Mouse (Mus musculus) lung, postnatal 0 days (tissue): ENCODE data around the gene Gins1. TPM values are rescaled to one million over a fixed set of nuclear protein-coding genes. Genes with fewer than 3 reads are reported as not detected.

Experiments
- ATAC-seq: fragments of 200-750 bp; cut with Nextera tagmentation; 2 replicates; pipeline ENCODE4 v1.8.0; 2017; ENCODE audit warnings: moderate library complexity
- DNase-seq: peaks from one replicate; pipeline ENCODE4 v3.0.0-alpha.2; 2016; ENCODE audit warnings: low spot score
- H3K27ac ChIP-seq: fragments of 300-500 bp; sonication (generic); 2 replicates; pipeline ENCODE4 v1.5.1; 2014; ENCODE audit warnings: antibody characterized with exemption, mild to moderate bottlenecking, low read length, mixed read lengths
- H3K27me3 ChIP-seq: fragments of 300-500 bp; sonication (generic); replicated peaks from 2 replicates; pipeline ENCODE4 v1.6.1; 2014; ENCODE audit warnings: low read length, mixed read lengths; ENCODE audit not compliant: insufficient read depth
- H3K36me3 ChIP-seq: fragments of 300-500 bp; sonication (generic); 2 replicates; pipeline ENCODE4 v1.6.1; 2014; ENCODE audit warnings: low read length, mixed read lengths; ENCODE audit not compliant: insufficient read depth
- H3K4me1 ChIP-seq: fragments of 300-500 bp; sonication (generic); 2 replicates; pipeline ENCODE4 v1.6.1; 2014; ENCODE audit warnings: antibody characterized with exemption, low read depth, low read length, mixed read lengths; ENCODE audit not compliant: insufficient read depth
- H3K4me2 ChIP-seq: fragments of 300-500 bp; sonication (generic); replicated peaks from 2 replicates; pipeline ENCODE4 v1.6.1; 2014; ENCODE audit warnings: low read depth, mild to moderate bottlenecking, low read length, moderate library complexity, mixed read lengths
- H3K4me3 ChIP-seq: fragments of 300-500 bp; sonication (generic); 2 replicates; pipeline ENCODE4 v1.5.1; 2014; ENCODE audit warnings: low read depth, low read length
- H3K9ac ChIP-seq: fragments of 300-500 bp; sonication (generic); replicated peaks from 2 replicates; pipeline ENCODE4 v1.6.1; 2014; ENCODE audit warnings: low read depth, mild to moderate bottlenecking
- H3K9me3 ChIP-seq: fragments of 300-500 bp; sonication (generic); 2 replicates; pipeline ENCODE4 v1.6.1; 2016; ENCODE audit warnings: low read length, mixed read lengths
- CTCF ChIP-seq: IDR thresholded peaks from 2 replicates; pipeline ENCODE4 v1.5.1; 2016; ENCODE audit warnings: antibody characterized with exemption, mild to moderate bottlenecking
- EP300 ChIP-seq: IDR thresholded peaks from 2 replicates; pipeline ENCODE4 v1.6.1; 2016; ENCODE audit warnings: antibody characterized with exemption, mild to moderate bottlenecking, control low read depth
- WGBS: fragments of 180-500 bp; shearing (Covaris S2); extraction: QIAGEN DNeasy Blood & Tissue Kit; methylation state at CpG from one replicate; pipeline ENCODE4 v1.1.7; 2014; 5-methylcytosine and 5-hydroxymethylcytosine counted together
- polyA plus RNA-seq: library from polyadenylated mRNA; unstranded; fragments of >200 nt; fragmentation: Nextera tagmentation; extraction: Ambion mirVana; gene quantifications from 2 replicates; pipeline ENCODE4 v1.2.1, GENCODE M21; 2015

Gins1 gene
- polyA plus RNA-seq, 1 experiment from 2014 or later = 4.4 TPM

- Histone ChIP-seq H3K9ac (no peak overlapping the region), H3K4me1 (no peaks in the 10 kb centered on the region), H3K9me3 (no peaks in the 10 kb centered on the region), H3K27ac (no peak overlapping the region), H3K36me3 (no peaks in the 10 kb centered on the region), H3K4me2 (no peak overlapping the region), H3K27me3 (no peaks in the 10 kb centered on the region), H3K4me3 (no peak overlapping the region)
- ATAC-seq = no peak
- TF ChIP-seq EP300 = no peak
- TF ChIP-seq CTCF = no peak
- DNase-seq = no peak
- 86% methylated on average over 1 of the region's 1 CpGs for WGBS
Measured at GRCm38 (mm10) chr2:150874508-150874907, 30.7 kb upstream of the Gins1 start.

- Histone ChIP-seq H3K27me3 (no peaks in the 10 kb centered on the region), H3K27ac (no peak overlapping the region), H3K9me3 (no peaks in the 10 kb centered on the region), H3K4me2 (no peak overlapping the region), H3K4me1 (no peaks in the 10 kb centered on the region), H3K36me3 (no peaks in the 10 kb centered on the region), H3K9ac (no peak overlapping the region), H3K4me3 (no peak overlapping the region)
- DNase-seq (no peak), ATAC-seq (no peak)
- 97% methylated on average over 1 of the region's 1 CpGs for WGBS
- TF ChIP-seq EP300 = no peak
- no peak for TF ChIP-seq CTCF
Measured at GRCm38 (mm10) chr2:150875226-150875625, 30.0 kb upstream of the Gins1 start.

- ATAC-seq (no peak), DNase-seq (no peak)
- Histone ChIP-seq H3K4me1 (no peaks in the 10 kb centered on the region), H3K4me3 (no peak overlapping the region), H3K4me2 (no peak overlapping the region), H3K36me3 (no peaks in the 10 kb centered on the region), H3K27me3 (no peaks in the 10 kb centered on the region), H3K27ac (no peak overlapping the region), H3K9ac (no peak overlapping the region), H3K9me3 (no peaks in the 10 kb centered on the region)
- no peak for TF ChIP-seq EP300
- TF ChIP-seq CTCF = no peak
- WGBS = 74% methylated on average over 4 of the region's 4 CpGs
Measured at GRCm38 (mm10) chr2:150877561-150877960, 27.6 kb upstream of the Gins1 start.

- Histone ChIP-seq H3K4me3 (no peak overlapping the region), H3K4me2 (no peak overlapping the region), H3K9me3 (no peaks in the 10 kb centered on the region), H3K4me1 (no peaks in the 10 kb centered on the region), H3K27me3 (no peaks in the 10 kb centered on the region), H3K36me3 (no peaks in the 10 kb centered on the region), H3K9ac (no peak overlapping the region), H3K27ac (no peak overlapping the region)
- 90% methylated on average over 8 of the region's 8 CpGs for WGBS
- DNase-seq = no peak
- no peak for ATAC-seq
- no peak for TF ChIP-seq EP300
- TF ChIP-seq CTCF = no peak
Measured at GRCm38 (mm10) chr2:150884075-150884778, 21.0 kb upstream of the Gins1 start.

- Histone ChIP-seq H3K4me1 (no peaks in the 10 kb centered on the region), H3K27ac (no peak overlapping the region), H3K9ac (no peak overlapping the region), H3K4me2 (no peak overlapping the region), H3K9me3 (no peaks in the 10 kb centered on the region), H3K27me3 (no peaks in the 10 kb centered on the region), H3K4me3 (no peak overlapping the region), H3K36me3 (no peaks in the 10 kb centered on the region)
- ATAC-seq (no peak; the same call in 1 of the 2 replicates), DNase-seq (no peak)
- WGBS = 60% methylated on average over 1 of the region's 1 CpGs
- TF ChIP-seq CTCF = no peak
Measured at GRCm38 (mm10) chr2:150884779-150885110, 20.5 kb upstream of the Gins1 start.

GRCm38 (mm10) chr2:150885814-150886213 is 19.4 kb upstream of the Gins1 start:
- no peak overlapping the region for H3K4me2 ChIP-seq
- no peak overlapping the region for H3K27ac ChIP-seq
- no peaks in the 10 kb centered on the region for H3K27me3 ChIP-seq
- TF ChIP-seq CTCF (no peak), EP300 (no peak)
- no peaks in the 10 kb centered on the region for H3K4me1 ChIP-seq
- H3K36me3 ChIP-seq = no peaks in the 10 kb centered on the region
- no peak overlapping the region for H3K9ac ChIP-seq
- no peaks in the 10 kb centered on the region for H3K9me3 ChIP-seq
- DNase-seq (peak; percentile 30), ATAC-seq (peak; percentile 43; the same call in 1 of the 2 replicates)
- H3K4me3 ChIP-seq = no peak overlapping the region
- 51% methylated on average over 1 of the region's 1 CpGs for WGBS

GRCm38 (mm10) chr2:150886315-150886714 is 18.9 kb upstream of the Gins1 start:
- H3K27me3 ChIP-seq = no peaks in the 10 kb centered on the region

More at GRCm38 (mm10) chr2:150886315-150886714, 18.9 kb upstream of the Gins1 start:
- no peak overlapping the region for H3K4me3 ChIP-seq
- no peak overlapping the region for H3K4me2 ChIP-seq
- H3K4me1 ChIP-seq = no peaks in the 10 kb centered on the region
- H3K9me3 ChIP-seq = no peaks in the 10 kb centered on the region
- TF ChIP-seq CTCF (no peak), EP300 (no peak)
- no peaks in the 10 kb centered on the region for H3K36me3 ChIP-seq
- DNase-seq = no peak
- H3K27ac ChIP-seq = no peak overlapping the region
- ATAC-seq = no peak
- no peak overlapping the region for H3K9ac ChIP-seq
